Mouse (Mus musculus): ENCODE results near the gene Pdpk1.
A peak's percentile ranks its signal among the peaks of the same experiment; 100 is the strongest.

The Pdpk1 gene

GRCm38 (mm10) chr17:24150824-24151223 lies at the start of gene Pdpk1:
Pdpk1 (minus strand) TSS chr17:24150924.
- no peak for DNase-seq (ENCODE audit: low read depth, low spot score)

GRCm38 (mm10) chr17:24199741-24200140 lies 49.0 kb upstream of the Pdpk1 start:
- DNase-seq (ENCODE audit: low read depth, low spot score): no peak

- DNase-seq (ENCODE audit: low read depth, low spot score): no peak
Observed at GRCm38 (mm10) chr17:24199252-24199651, 48.5 kb upstream of the Pdpk1 start.

- no peak for DNase-seq (ENCODE audit: low read depth, low spot score)
Observed at GRCm38 (mm10) chr17:24197032-24197824, 46.5 kb upstream of the Pdpk1 start.

DNA sequence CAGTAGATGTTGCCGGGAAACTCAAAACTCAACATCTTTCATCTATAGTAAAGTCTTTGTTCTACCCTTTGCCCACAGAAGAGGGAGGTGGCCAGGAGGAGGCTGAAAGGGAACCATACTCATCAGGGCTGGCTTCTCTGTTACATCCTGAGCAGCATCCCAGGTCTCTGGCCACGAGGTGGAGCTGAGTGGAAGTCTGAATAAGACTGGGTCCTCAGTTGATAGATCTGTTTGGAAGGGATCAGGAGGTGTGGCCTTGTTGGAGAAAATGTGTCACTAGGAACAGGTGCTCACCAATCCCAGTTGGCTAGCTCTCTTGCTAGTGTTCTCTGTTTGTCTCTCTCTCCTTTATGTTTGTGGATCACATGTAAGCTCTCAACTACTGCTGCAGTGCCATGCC lies 44.6 kb upstream of the Pdpk1 start:
- no peak for DNase-seq (ENCODE audit: low read depth, low spot score)

- DNase-seq (ENCODE audit: low read depth, low spot score): no peak
Observed at GRCm38 (mm10) chr17:24193769-24194168, 43.0 kb upstream of the Pdpk1 start.

DNA sequence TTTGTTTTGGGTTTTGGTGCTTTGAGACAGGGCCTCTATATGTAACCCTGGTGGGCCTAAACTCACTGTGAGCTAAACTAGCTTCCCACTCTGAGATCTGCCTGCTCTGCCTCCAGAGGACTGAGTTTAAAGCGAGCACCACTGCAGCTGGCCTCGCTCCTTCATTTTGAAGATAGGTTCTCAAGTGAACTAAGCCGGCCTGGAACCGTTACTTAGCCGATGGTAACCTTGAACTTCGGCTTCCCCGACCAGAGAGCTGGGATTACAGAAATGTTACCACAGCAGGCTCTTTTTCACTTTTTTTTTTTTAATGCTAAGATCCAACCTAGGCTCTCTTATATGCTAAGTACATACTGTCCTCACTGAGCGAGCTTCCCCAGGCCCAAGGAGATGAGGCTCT lies 42.5 kb upstream of the Pdpk1 start:
- DNase-seq (ENCODE audit: low read depth, low spot score): no peak

- DNase-seq (ENCODE audit: low read depth, low spot score): no peak
Observed at GRCm38 (mm10) chr17:24192848-24193247, 42.1 kb upstream of the Pdpk1 start.

DNA sequence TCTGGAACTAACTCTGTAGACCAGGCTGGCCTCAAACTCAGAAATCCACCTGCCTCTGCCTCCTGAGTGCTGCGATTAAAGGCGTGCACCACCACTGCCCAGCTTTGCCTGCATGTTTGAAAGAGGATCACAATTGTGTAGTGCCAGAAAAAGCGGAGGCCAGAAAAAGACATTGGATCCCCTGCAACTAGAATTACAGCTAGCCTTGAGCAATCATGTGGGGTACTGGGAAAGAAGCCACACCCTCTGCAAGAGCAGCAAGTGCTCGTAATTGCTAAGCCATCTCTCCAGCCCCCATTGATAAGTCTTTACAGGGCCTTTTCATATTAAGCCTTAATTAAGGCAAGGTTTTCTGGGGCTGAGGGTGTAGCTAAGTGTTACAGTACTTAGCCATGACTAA lies 40.8 kb upstream of the Pdpk1 start:
- DNase-seq (ENCODE audit: low read depth, low spot score): no peak

GRCm38 (mm10) chr17:24190934-24191333 lies 40.2 kb upstream of the Pdpk1 start:
- DNase-seq (ENCODE audit: low read depth, low spot score): no peak

GRCm38 (mm10) chr17:24174259-24174658 lies 23.5 kb upstream of the Pdpk1 start:
- DNase-seq (ENCODE audit: low read depth, low spot score): no peak

DNA sequence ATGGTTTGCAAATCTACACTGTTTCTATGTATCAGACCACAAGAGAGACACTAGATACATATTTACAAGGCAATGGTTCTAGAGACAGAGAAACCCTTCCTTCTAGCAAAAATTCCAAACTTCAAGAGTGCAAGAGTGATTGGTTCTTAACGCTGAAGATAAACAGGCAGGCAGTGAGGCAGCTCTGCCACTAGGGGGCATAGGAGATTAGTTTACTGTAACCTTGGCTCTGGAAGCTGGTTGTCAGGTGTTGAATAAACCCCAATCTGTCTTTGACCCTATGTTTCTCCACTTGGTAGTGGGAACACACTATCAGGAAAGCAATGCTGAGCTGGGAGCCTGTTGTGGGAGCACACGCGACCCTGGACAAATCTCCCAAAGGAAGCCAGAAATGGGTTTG lies 22.7 kb upstream of the Pdpk1 start:
- DNase-seq (ENCODE audit: low read depth, low spot score): peak; percentile 76

DNA sequence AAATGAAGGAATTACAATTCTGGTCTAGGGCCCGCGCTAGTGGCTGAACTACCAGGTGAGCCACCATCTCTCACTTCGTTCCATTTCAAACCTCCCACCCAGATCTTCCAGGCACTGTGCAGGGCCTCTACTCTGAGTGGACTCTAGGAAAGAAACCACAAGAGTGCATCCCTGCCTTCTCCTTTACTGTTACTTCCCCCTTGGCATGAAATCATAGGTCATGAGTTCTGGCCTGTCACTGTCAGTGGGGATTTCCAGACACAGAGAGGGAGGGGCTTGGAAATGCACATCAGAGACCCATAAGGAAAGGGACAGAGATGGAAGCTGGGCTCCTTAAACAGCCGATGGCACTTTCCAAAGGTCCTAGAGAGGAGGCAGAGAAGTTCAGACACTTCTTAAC lies 21.0 kb upstream of the Pdpk1 start:
- DNase-seq (ENCODE audit: low read depth, low spot score): no peak

DNA sequence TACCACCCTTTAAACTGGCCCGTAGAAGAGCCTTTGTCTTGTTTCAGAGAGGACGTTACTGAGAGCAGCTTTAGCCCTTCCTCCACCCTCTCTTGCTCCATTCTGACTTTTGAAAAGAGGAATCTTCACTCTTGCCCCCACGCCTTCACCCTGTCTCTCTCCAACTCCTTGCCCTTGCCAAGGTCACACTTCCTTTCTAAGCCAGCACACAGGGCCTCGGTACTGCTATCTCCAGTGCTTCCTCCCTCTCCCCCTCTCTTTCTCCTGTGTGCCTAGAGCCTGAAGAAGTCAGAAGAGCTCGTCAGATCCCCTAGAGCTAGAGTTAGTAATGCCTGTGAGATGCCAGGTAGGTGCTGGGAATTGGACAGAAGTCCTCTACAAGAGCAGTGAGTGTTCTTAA lies 20.0 kb upstream of the Pdpk1 start:
- DNase-seq (ENCODE audit: low read depth, low spot score): no peak

GRCm38 (mm10) chr17:24170125-24170524 lies 19.4 kb upstream of the Pdpk1 start:
- DNase-seq (ENCODE audit: low read depth, low spot score): no peak

- DNase-seq (ENCODE audit: low read depth, low spot score): peak; percentile 95
Observed at GRCm38 (mm10) chr17:24169317-24170065, 18.8 kb upstream of the Pdpk1 start, which contains the start of gene Atp6v0c. Atp6v0c (minus strand) TSS chr17:24169702.

GRCm38 (mm10) chr17:24168590-24169277 lies 18.0 kb upstream of the Pdpk1 start:
- DNase-seq (ENCODE audit: low read depth, low spot score): peak; percentile 95

- DNase-seq (ENCODE audit: low read depth, low spot score): no peak
Observed at GRCm38 (mm10) chr17:24167891-24168505, 17.3 kb upstream of the Pdpk1 start.

- no peak for DNase-seq (ENCODE audit: low read depth, low spot score)
Observed at GRCm38 (mm10) chr17:24167120-24167519, 16.4 kb upstream of the Pdpk1 start.

GRCm38 (mm10) chr17:24164566-24165259 lies 14.0 kb upstream of the Pdpk1 start:
- no peak for DNase-seq (ENCODE audit: low read depth, low spot score)

Data from CD4-positive helper T cell, adult 2 months (primary cell).